Mouse (Mus musculus) bone marrow macrophage, adult 2 months (primary cell): Measurements from ENCODE around the gene Hsp90ab1.

Experiments
- CTCF ChIP-seq: IDR thresholded peaks from 2 replicates; pipeline ENCODE4 v1.5.1; 2012; ENCODE audit warnings: low read depth, mild to moderate bottlenecking, low read length, moderate library complexity
- POLR2A ChIP-seq: IDR thresholded peaks from 2 replicates; pipeline ENCODE4 v1.6.1; 2012; ENCODE audit warnings: mild to moderate bottlenecking, low read depth, low read length, borderline replicate concordance

DNA sequence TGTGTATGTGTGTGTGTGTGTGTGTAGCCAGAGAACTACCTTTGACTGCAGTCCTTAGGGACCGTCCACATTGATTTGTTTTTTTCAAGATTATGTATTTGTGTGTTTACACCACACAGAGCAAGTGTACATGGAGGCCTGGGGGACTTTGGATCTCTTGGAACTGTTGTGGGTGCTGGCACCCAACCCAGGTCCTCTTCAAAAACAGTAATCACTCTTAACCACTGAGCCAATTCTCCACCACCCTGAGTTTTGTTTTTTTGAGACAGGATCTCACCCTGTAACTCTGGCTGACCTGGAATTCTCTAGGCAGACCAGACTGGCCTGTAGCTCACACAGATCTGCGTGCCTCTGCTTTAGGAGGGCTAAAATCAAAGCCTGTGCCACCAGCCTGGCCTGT is 25.3 kb upstream of the Hsp90ab1 start:
- TF ChIP-seq CTCF, result no peak
- no peak for TF ChIP-seq POLR2A
